Mouse (Mus musculus) stomach, embryonic 14.5 days (tissue): ENCODE measurements at regions not wholly inside any gene's neighbourhood (a gene's known extent, or its start where the extent isn't known, plus 50 kb on each side); places are given as distances from the start of the nearest gene placed in this dataset.

Experiments used
- ATAC-seq: fragments of 200-750 bp; cut with Nextera tagmentation; 2 replicates; pipeline ENCODE4 v1.8.0; 2017; ENCODE audit warnings: low read depth, moderate TSS enrichment; ENCODE audit not compliant: insufficient number of reproducible peaks, insufficient read depth, low FRiP score
- H3K27ac ChIP-seq: fragments of 300-500 bp; sonication (generic); 2 replicates; pipeline ENCODE4 v1.5.1; 2014; ENCODE audit warnings: mild to moderate bottlenecking, low read length, moderate library complexity, mixed read lengths
- H3K27me3 ChIP-seq: fragments of 300-500 bp; sonication (generic); 2 replicates; pipeline ENCODE4 v1.6.1; 2014; ENCODE audit warnings: low read length, control low read depth, mixed read lengths; ENCODE audit not compliant: control insufficient read depth, insufficient read depth
- H3K36me3 ChIP-seq: fragments of 300-500 bp; sonication (generic); 2 replicates; pipeline ENCODE4 v1.6.1; 2014; ENCODE audit warnings: mild to moderate bottlenecking, control low read depth, low read length, moderate library complexity, mixed read lengths; ENCODE audit not compliant: control insufficient read depth, insufficient read depth
- H3K4me1 ChIP-seq: fragments of 300-500 bp; sonication (generic); 2 replicates; pipeline ENCODE4 v1.6.1; 2014; ENCODE audit warnings: low read length, control low read depth, mixed read lengths; ENCODE audit not compliant: control insufficient read depth, insufficient read depth
- H3K4me2 ChIP-seq: fragments of 300-500 bp; sonication (generic); replicated peaks from 2 replicates; pipeline ENCODE4 v1.6.1; 2014; ENCODE audit warnings: low read depth, low read length, control low read depth
- H3K4me3 ChIP-seq: fragments of 300-500 bp; sonication (generic); 2 replicates; pipeline ENCODE4 v1.5.1; 2014; ENCODE audit warnings: low read depth, low read length, control low read depth
- H3K9ac ChIP-seq: fragments of 300-500 bp; sonication (generic); replicated peaks from 2 replicates; pipeline ENCODE4 v1.6.1; 2014; ENCODE audit warnings: low read depth, mild to moderate bottlenecking, control low read depth, low read length, moderate library complexity, mixed read lengths
- H3K9me3 ChIP-seq: fragments of 300-500 bp; sonication (generic); 2 replicates; pipeline ENCODE4 v1.6.1; 2016; ENCODE audit warnings: low read depth, low read length, control low read depth; ENCODE audit not compliant: control insufficient read depth
- WGBS: fragments of 180-500 bp; shearing (Covaris S2); extraction: QIAGEN DNeasy Blood & Tissue Kit; methylation state at CpG from one replicate; pipeline ENCODE4 v1.1.7; 2014; 5-methylcytosine and 5-hydroxymethylcytosine counted together

GRCm38 (mm10) chr2:115483418-115484288, 97.9 kb upstream of the BC052040 start:
- Histone ChIP-seq H3K9ac (no peak overlapping the region), H3K36me3 (no peaks in the 10 kb centered on the region), H3K27me3 (no peaks in the 10 kb centered on the region), H3K4me3 (no peak overlapping the region), H3K4me2 (peak overlapping the region; percentile 1; the same call in 1 of the 2 replicates), H3K4me1 (0 out of 2 replicates have a peak, but pooled peaks cover 9% of the 10 kb centered on the region), H3K27ac (peak overlapping the region; percentile 78; the same call in 1 of the 2 replicates), H3K9me3 (no peaks in the 10 kb centered on the region)
- peak; percentile 69; the same call in 1 of the 2 replicates for ATAC-seq
- 40% methylated on average over 13 of the region's 13 CpGs for WGBS

- Histone ChIP-seq H3K36me3 (no peaks in the 10 kb centered on the region), H3K4me2 (no peak overlapping the region), H3K9me3 (no peaks in the 10 kb centered on the region), H3K9ac (no peak overlapping the region), H3K27ac (no peak overlapping the region), H3K4me3 (no peak overlapping the region), H3K4me1 (0 out of 2 replicates have a peak, but pooled peaks cover 6% of the 10 kb centered on the region), H3K27me3 (no peaks in the 10 kb centered on the region)
- no peak for ATAC-seq
- 43% methylated on average over 4 of the region's 4 CpGs for WGBS
Observed at GRCm38 (mm10) chr2:115488465-115488864, 93.1 kb upstream of the BC052040 start.

- Histone ChIP-seq H3K4me1 (0 out of 2 replicates have a peak, but pooled peaks cover 4% of the 10 kb centered on the region), H3K9ac (no peak overlapping the region), H3K4me3 (no peak overlapping the region), H3K36me3 (no peaks in the 10 kb centered on the region), H3K27ac (no peak overlapping the region), H3K27me3 (no peaks in the 10 kb centered on the region), H3K9me3 (no peaks in the 10 kb centered on the region), H3K4me2 (no peak overlapping the region)
- ATAC-seq, result no peak
- 82% methylated on average over 2 of the region's 2 CpGs for WGBS
Observed at GRCm38 (mm10) chr2:115493020-115493419, 88.5 kb upstream of the BC052040 start.

GRCm38 (mm10) chr2:115499904-115500303, 81.6 kb upstream of the BC052040 start:
- no peak overlapping the region for H3K9ac ChIP-seq
- H3K36me3 ChIP-seq, result no peaks in the 10 kb centered on the region
- no peak overlapping the region for H3K4me2 ChIP-seq
- 85% methylated on average over 2 of the region's 2 CpGs for WGBS
- no peak overlapping the region for H3K27ac ChIP-seq
- no peaks in the 10 kb centered on the region for H3K9me3 ChIP-seq
- H3K27me3 ChIP-seq, result no peaks in the 10 kb centered on the region
- no peak for ATAC-seq
- no peak overlapping the region for H3K4me3 ChIP-seq
- H3K4me1 ChIP-seq, result no peaks in the 10 kb centered on the region

GRCm38 (mm10) chr2:115509527-115509926, 72.0 kb upstream of the BC052040 start:
- H3K4me2 ChIP-seq, result no peak overlapping the region
- H3K36me3 ChIP-seq, result no peaks in the 10 kb centered on the region
- H3K27ac ChIP-seq, result no peak overlapping the region
- no peak for ATAC-seq
- no peaks in the 10 kb centered on the region for H3K9me3 ChIP-seq
- H3K27me3 ChIP-seq, result no peaks in the 10 kb centered on the region
- 32% methylated on average over 10 of the region's 10 CpGs for WGBS
- peaks cover 6% of the 10 kb centered on the region; the same call in 1 of the 2 replicates for H3K4me1 ChIP-seq
- no peak overlapping the region for H3K9ac ChIP-seq
- H3K4me3 ChIP-seq, result no peak overlapping the region

GRCm38 (mm10) chr2:115511146-115511545, 70.4 kb upstream of the BC052040 start:
- Histone ChIP-seq H3K27ac (no peak overlapping the region), H3K36me3 (no peaks in the 10 kb centered on the region), H3K4me1 (peaks cover 10% of the 10 kb centered on the region; the same call in 1 of the 2 replicates), H3K4me2 (no peak overlapping the region), H3K9ac (no peak overlapping the region), H3K27me3 (no peaks in the 10 kb centered on the region), H3K9me3 (no peaks in the 10 kb centered on the region), H3K4me3 (no peak overlapping the region)
- WGBS, result 56% methylated on average over 3 of the region's 3 CpGs
- no peak for ATAC-seq

GRCm38 (mm10) chr2:115511612-115512525, 69.6 kb upstream of the BC052040 start:
- H3K27me3 ChIP-seq, result no peaks in the 10 kb centered on the region
- 57% methylated on average over 14 of the region's 14 CpGs for WGBS
- H3K9me3 ChIP-seq, result no peaks in the 10 kb centered on the region
- H3K4me3 ChIP-seq, result no peak overlapping the region
- ATAC-seq, result no peak
- H3K9ac ChIP-seq, result no peak overlapping the region
- peaks cover 12% of the 10 kb centered on the region; the same call in 1 of the 2 replicates for H3K4me1 ChIP-seq
- H3K4me2 ChIP-seq, result no peak overlapping the region
- H3K36me3 ChIP-seq, result no peaks in the 10 kb centered on the region
- peak overlapping the region; percentile 77; the same call in 1 of the 2 replicates for H3K27ac ChIP-seq

- Histone ChIP-seq H3K4me2 (peak overlapping the region; percentile 10; the same call in 1 of the 2 replicates), H3K9me3 (no peaks in the 10 kb centered on the region), H3K27ac (peak overlapping the region; percentile 77; the same call in 1 of the 2 replicates), H3K4me1 (peaks cover 13% of the 10 kb centered on the region; the same call in 1 of the 2 replicates), H3K27me3 (no peaks in the 10 kb centered on the region), H3K9ac (no peak overlapping the region), H3K4me3 (no peak overlapping the region), H3K36me3 (no peaks in the 10 kb centered on the region)
- ATAC-seq, result no peak
- 32% methylated on average over 8 of the region's 8 CpGs for WGBS
Observed at GRCm38 (mm10) chr2:115512891-115513290, 68.6 kb upstream of the BC052040 start.
